ENCODE assay signal across 16 mouse cellular contexts in genomic region chr14:27784826-27785225, GRCm38 (mm10).
A peak's percentile ranks its signal among the peaks of the same experiment; 100 is the strongest.
DNase-seq lines count a peak whose midpoint lies in the region; TF ChIP-seq lines count a peak whose summit lies in the region.
"Had no signal": no experiment of that assay in that cellular context is flagged by ENCODE, and none has a peak within 500 bp of the region (broad histone marks: within the 10 kb centered on the region; RNA-seq: fewer than 3 reads in every experiment).

No protein-coding gene starts in this region.

- no peak for TF ChIP-seq CTCF in cerebellum, adult 2 months (IDR thresholded peaks at IDR 0.05; ENCODE audit: borderline replicate concordance, insufficient read depth, low read depth, low read length)
- TF ChIP-seq CTCF in lung, adult 2 months (IDR thresholded peaks at IDR 0.05; ENCODE audit: insufficient read depth, low read length), result no peak

- peaks cover 4% of the 10 kb centered on the region; the same call in 1 of the 2 replicates for H3K4me1 ChIP-seq in cerebellum, adult 2 months (ENCODE audit: control insufficient read depth, insufficient read depth, low read length)
- no peaks in the 10 kb centered on the region for H3K4me1 ChIP-seq in lung, adult 2 months (ENCODE audit: control insufficient read depth, insufficient read depth, low read length)
- H3K4me1 ChIP-seq: forebrain, embryonic 13.5 days; forebrain, embryonic 15.5 days had no signal

- H3K27me3 ChIP-seq in cerebellum, adult 2 months (ENCODE audit: control insufficient read depth, insufficient read depth, low read length), result no peaks in the 10 kb centered on the region
- H3K27me3 ChIP-seq: embryonic facial prominence, embryonic 12.5 days; forebrain, embryonic 13.5 days; forebrain, embryonic 15.5 days had no signal

- 47% methylated on average over 4 of the region's 4 CpGs for WGBS in cerebellum, adult 2 months
- WGBS in lung, adult 2 months, result 89% methylated on average over 4 of the region's 4 CpGs

- TF ChIP-seq POLR2A in cerebellum, adult 2 months (IDR thresholded peaks at IDR 0.05; ENCODE audit: borderline replicate concordance, insufficient read depth, low read length), result no peak
- TF ChIP-seq POLR2A in lung, adult 2 months (IDR thresholded peaks at IDR 0.05; ENCODE audit: borderline replicate concordance, extremely low read depth, low read depth, low read length), result no peak

- no peak overlapping the region for H3K4me3 ChIP-seq in cerebellum, adult 2 months (replicated peaks; ENCODE audit: insufficient read depth, low read depth, low read length)
- no peak overlapping the region for H3K4me3 ChIP-seq in lung, adult 2 months (replicated peaks; ENCODE audit: extremely low read depth, low read depth, low read length)
- H3K4me3 ChIP-seq: embryonic facial prominence, embryonic 10.5 days; embryonic facial prominence, embryonic 12.5 days; forebrain, embryonic 13.5 days; forebrain, embryonic 15.5 days had no signal

- H3K27ac ChIP-seq in cerebellum, adult 2 months (ENCODE audit: insufficient read depth, low read length), result no peak overlapping the region
- H3K27ac ChIP-seq: embryonic facial prominence, embryonic 10.5 days; embryonic facial prominence, embryonic 12.5 days; forebrain, embryonic 13.5 days; forebrain, embryonic 15.5 days had no signal

- peak; percentile 46 to 53 for DNase-seq in cerebellum, adult 2 months
- DNase-seq in cerebellum, adult 11-12 months, result no peak
- peak; percentile 29 to 72 for DNase-seq in cerebellum, postnatal 14 days
- DNase-seq in cerebellum, postnatal 4 days (ENCODE audit: low spot score in 2 of 2), result no peak
- peak; percentile 32 to 49 for DNase-seq in cerebellum, postnatal 36 days
- DNase-seq in cerebellum, adult 11 months, result no peak
- DNase-seq in lung, adult 2 months, result no peak
- DNase-seq: adrenal gland, adult 2 months; adrenal gland, postnatal 10 days; adrenal gland, postnatal 25 days; cerebellum, adult 9-11 months; forebrain, postnatal 0 days had no signal

Comparison
In these comparisons a context has a peak if more than half of its experiments do, and no peak if none do; other contexts are left out.
1. DNase-seq: peak in cerebellum, adult 2 months (2 of 2), cerebellum, postnatal 14 days (2 of 2) and cerebellum, postnatal 36 days (2 of 2); none in cerebellum, adult 11-12 months (single experiment), cerebellum, postnatal 4 days (0 of 2), cerebellum, adult 11 months (single experiment) and lung, adult 2 months (single experiment).